In genomic region chr9:14918825-14919668, GRCm38 (mm10) we compare ENCODE assay signal across 27 mouse cellular contexts. TPM values are rescaled to one million over a fixed set of nuclear protein-coding genes. Genes with fewer than 3 reads are reported as not detected.
A peak's percentile ranks its signal among the peaks of the same experiment; 100 is the strongest.
DNase-seq lines count a peak whose midpoint lies in the region; ATAC-seq and TF ChIP-seq lines count a peak whose summit lies in the region.
"Had no signal": no experiment of that assay in that cellular context is flagged by ENCODE, and none has a peak within 500 bp of the region (broad histone marks: within the 10 kb centered on the region; RNA-seq: fewer than 3 reads in every experiment).

No protein-coding gene starts in this region.

- H3K27ac ChIP-seq in embryonic facial prominence, embryonic 11.5 days (replicated peaks; ENCODE audit: low read depth, low read length), result no peak overlapping the region
- H3K27ac ChIP-seq in embryonic facial prominence, embryonic 10.5 days (replicated peaks), result no peak overlapping the region; the same call in 1 of the 2 replicates
- no peak overlapping the region for H3K27ac ChIP-seq in hindbrain, embryonic 15.5 days (replicated peaks)
- no peak overlapping the region for H3K27ac ChIP-seq in hindbrain, embryonic 10.5 days
- 0 out of 2 replicates have a peak overlapping the region, but pooled peaks have one; percentile 10 for H3K27ac ChIP-seq in kidney, postnatal 0 days
- peak overlapping the region; percentile 72; the same call in 1 of the 2 replicates for H3K27ac ChIP-seq in stomach, embryonic 14.5 days (ENCODE audit: low read length)
- no peak overlapping the region for H3K27ac ChIP-seq in stomach, postnatal 0 days (replicated peaks)
- H3K27ac ChIP-seq: embryonic facial prominence, embryonic 12.5 days; heart, embryonic 15.5 days; limb, embryonic 10.5 days; liver, embryonic 15.5 days; neural tube, embryonic 12.5 days; stomach, embryonic 15.5 days had no signal

- WGBS in embryonic facial prominence, embryonic 11.5 days, result 71% methylated on average over 5 of the region's 5 CpGs
- 76% methylated on average over 5 of the region's 5 CpGs for WGBS in embryonic facial prominence, embryonic 10.5 days
- 50% methylated on average over 5 of the region's 5 CpGs for WGBS in hindbrain, embryonic 15.5 days
- WGBS in hindbrain, embryonic 10.5 days, result 84% methylated on average over 5 of the region's 5 CpGs
- 8% methylated on average over 5 of the region's 5 CpGs for WGBS in kidney, postnatal 0 days
- WGBS in stomach, embryonic 14.5 days, result 29% methylated on average over 5 of the region's 5 CpGs
- 42% methylated on average over 5 of the region's 5 CpGs for WGBS in stomach, postnatal 0 days

- no peak for TF ChIP-seq CTCF in kidney, postnatal 0 days (IDR thresholded peaks at IDR 0.05; ENCODE audit: low read depth)
- TF ChIP-seq CTCF in stomach, postnatal 0 days (IDR thresholded peaks at IDR 0.05; ENCODE audit: low read depth), result no peak

- no peaks in the 10 kb centered on the region for H3K4me1 ChIP-seq in embryonic facial prominence, embryonic 11.5 days (ENCODE audit: control insufficient read depth, insufficient read depth, low read length)
- peaks cover 3% of the 10 kb centered on the region; the same call in 1 of the 2 replicates for H3K4me1 ChIP-seq in embryonic facial prominence, embryonic 10.5 days
- H3K4me1 ChIP-seq in hindbrain, embryonic 15.5 days (replicated peaks), result peaks cover 9% of the 10 kb centered on the region; the same call in 1 of the 2 replicates
- peaks cover 9% of the 10 kb centered on the region; the same call in 1 of the 2 replicates for H3K4me1 ChIP-seq in hindbrain, embryonic 10.5 days (replicated peaks)
- peaks cover 3% of the 10 kb centered on the region; the same call in 1 of the 2 replicates for H3K4me1 ChIP-seq in kidney, postnatal 0 days (replicated peaks; ENCODE audit: insufficient read depth, low read length)
- H3K4me1 ChIP-seq in stomach, embryonic 14.5 days (ENCODE audit: control insufficient read depth, insufficient read depth, low read length), result no peaks in the 10 kb centered on the region
- 0 out of 2 replicates have a peak, but pooled peaks cover 2% of the 10 kb centered on the region for H3K4me1 ChIP-seq in stomach, postnatal 0 days (replicated peaks; ENCODE audit: control insufficient read depth, insufficient read depth)
- H3K4me1 ChIP-seq: heart, embryonic 15.5 days; limb, embryonic 10.5 days; liver, embryonic 15.5 days; neural tube, embryonic 12.5 days; stomach, embryonic 15.5 days had no signal

- ATAC-seq in embryonic facial prominence, embryonic 11.5 days (replicated peaks; ENCODE audit: insufficient number of reproducible peaks, low FRiP score, low TSS enrichment, low read depth), result no peak
- peak; percentile 38; the same call in 1 of the 2 replicates for ATAC-seq in hindbrain, embryonic 15.5 days (ENCODE audit: low FRiP score, low read depth)
- ATAC-seq in kidney, postnatal 0 days (replicated peaks; ENCODE audit: low FRiP score, low read depth), result no peak
- ATAC-seq in stomach, embryonic 14.5 days (ENCODE audit: insufficient number of reproducible peaks, insufficient read depth, low FRiP score, low read depth), result no peak
- no peak for ATAC-seq in stomach, postnatal 0 days (ENCODE audit: low FRiP score, low TSS enrichment)
- ATAC-seq: activated CD4-positive, CD25-positive, alpha-beta regulatory T cell, adult 4 months had no signal

- no peaks in the 10 kb centered on the region for H3K27me3 ChIP-seq in embryonic facial prominence, embryonic 11.5 days (ENCODE audit: control insufficient read depth, insufficient read depth, low read length)
- H3K27me3 ChIP-seq in embryonic facial prominence, embryonic 10.5 days (replicated peaks; ENCODE audit: low read depth, poor library complexity, severe bottlenecking), result no peaks in the 10 kb centered on the region
- H3K27me3 ChIP-seq in hindbrain, embryonic 15.5 days, result no peaks in the 10 kb centered on the region
- no peaks in the 10 kb centered on the region for H3K27me3 ChIP-seq in hindbrain, embryonic 10.5 days (ENCODE audit: insufficient read depth, poor library complexity, severe bottlenecking)
- H3K27me3 ChIP-seq in kidney, postnatal 0 days (ENCODE audit: insufficient read depth, low read length), result no peaks in the 10 kb centered on the region
- H3K27me3 ChIP-seq in stomach, embryonic 14.5 days (ENCODE audit: control insufficient read depth, insufficient read depth, low read length), result no peaks in the 10 kb centered on the region
- no peaks in the 10 kb centered on the region for H3K27me3 ChIP-seq in stomach, postnatal 0 days (ENCODE audit: control insufficient read depth, insufficient read depth, low read length)
- H3K27me3 ChIP-seq: embryonic facial prominence, embryonic 12.5 days; liver, embryonic 15.5 days; neural tube, embryonic 12.5 days; stomach, embryonic 15.5 days had no signal

- no peak overlapping the region for H3K4me3 ChIP-seq in embryonic facial prominence, embryonic 11.5 days (ENCODE audit: low read depth, low read length)
- no peak overlapping the region for H3K4me3 ChIP-seq in embryonic facial prominence, embryonic 10.5 days
- no peak overlapping the region for H3K4me3 ChIP-seq in hindbrain, embryonic 15.5 days
- no peak overlapping the region for H3K4me3 ChIP-seq in hindbrain, embryonic 10.5 days
- H3K4me3 ChIP-seq in kidney, postnatal 0 days (replicated peaks; ENCODE audit: low read depth, low read length), result no peak overlapping the region
- no peak overlapping the region for H3K4me3 ChIP-seq in stomach, embryonic 14.5 days (ENCODE audit: low read depth, low read length)
- H3K4me3 ChIP-seq in stomach, postnatal 0 days (ENCODE audit: low read depth, low read length), result no peak overlapping the region
- H3K4me3 ChIP-seq: embryonic facial prominence, embryonic 12.5 days; heart, embryonic 15.5 days; limb, embryonic 10.5 days; liver, embryonic 15.5 days; neural tube, embryonic 12.5 days; stomach, embryonic 15.5 days had no signal

- no peak for TF ChIP-seq EP300 in stomach, postnatal 0 days (optimal IDR thresholded peaks at IDR 0.05)

- DNase-seq in embryonic facial prominence, embryonic 11.5 days (ENCODE audit: low spot score), result peak; percentile 14
- no peak for DNase-seq in embryonic facial prominence, embryonic 10.5 days (ENCODE audit: low spot score)
- DNase-seq in hindbrain, embryonic 10.5 days (ENCODE audit: low spot score), result no peak
- peak; percentile 62 for DNase-seq in kidney, postnatal 0 days (ENCODE audit: low spot score)
- DNase-seq in kidney, postnatal 36 days, result no peak
- no peak for DNase-seq in stomach, postnatal 0 days (ENCODE audit: low spot score)
- DNase-seq: adrenal gland, adult 8-10 months; cerebellum, adult 11-12 months; cerebellum, postnatal 10 days; gastrocnemius, postnatal 36 days; kidney, adult 9 months; liver; lung, postnatal 10 days; right cerebral cortex, adult 18-20 months; right cerebral cortex, postnatal 4 days had no signal

- no peaks in the 10 kb centered on the region for H3K36me3 ChIP-seq in embryonic facial prominence, embryonic 11.5 days (replicated peaks; ENCODE audit: control insufficient read depth, insufficient read depth, low read depth, low read length)
- no peaks in the 10 kb centered on the region for H3K36me3 ChIP-seq in embryonic facial prominence, embryonic 10.5 days (replicated peaks)
- no peaks in the 10 kb centered on the region for H3K36me3 ChIP-seq in hindbrain, embryonic 15.5 days
- no peaks in the 10 kb centered on the region for H3K36me3 ChIP-seq in hindbrain, embryonic 10.5 days
- H3K36me3 ChIP-seq in kidney, postnatal 0 days (ENCODE audit: insufficient read depth, low read length), result no peaks in the 10 kb centered on the region
- H3K36me3 ChIP-seq in stomach, embryonic 14.5 days (ENCODE audit: control insufficient read depth, insufficient read depth, low read length), result no peaks in the 10 kb centered on the region
- no peaks in the 10 kb centered on the region for H3K36me3 ChIP-seq in stomach, postnatal 0 days (ENCODE audit: control insufficient read depth, insufficient read depth, low read length)
- H3K36me3 ChIP-seq: embryonic facial prominence, embryonic 12.5 days; heart, embryonic 15.5 days; limb, embryonic 10.5 days; liver, embryonic 15.5 days; neural tube, embryonic 12.5 days; stomach, embryonic 15.5 days had no signal

- no peaks in the 10 kb centered on the region for H3K9me3 ChIP-seq in embryonic facial prominence, embryonic 11.5 days (replicated peaks; ENCODE audit: control insufficient read depth, low read length)
- no peaks in the 10 kb centered on the region for H3K9me3 ChIP-seq in embryonic facial prominence, embryonic 10.5 days
- H3K9me3 ChIP-seq in hindbrain, embryonic 15.5 days, result no peaks in the 10 kb centered on the region
- 0 out of 2 replicates have a peak, but pooled peaks cover 3% of the 10 kb centered on the region for H3K9me3 ChIP-seq in hindbrain, embryonic 10.5 days
- no peaks in the 10 kb centered on the region for H3K9me3 ChIP-seq in kidney, postnatal 0 days (replicated peaks; ENCODE audit: low read length)
- H3K9me3 ChIP-seq in stomach, embryonic 14.5 days (ENCODE audit: control insufficient read depth, low read depth, low read length), result no peaks in the 10 kb centered on the region
- no peaks in the 10 kb centered on the region for H3K9me3 ChIP-seq in stomach, postnatal 0 days (ENCODE audit: control insufficient read depth, low read length)
- H3K9me3 ChIP-seq: embryonic facial prominence, embryonic 12.5 days; heart, embryonic 15.5 days; limb, embryonic 10.5 days; liver, embryonic 15.5 days; stomach, embryonic 15.5 days had no signal

- H3K4me2 ChIP-seq in embryonic facial prominence, embryonic 11.5 days (ENCODE audit: low read depth, low read length), result no peak overlapping the region
- 0 out of 2 replicates have a peak overlapping the region, but pooled peaks have one; percentile 10 for H3K4me2 ChIP-seq in hindbrain, embryonic 15.5 days
- H3K4me2 ChIP-seq in kidney, postnatal 0 days (ENCODE audit: low read length), result no peak overlapping the region
- no peak overlapping the region for H3K4me2 ChIP-seq in stomach, embryonic 14.5 days (replicated peaks; ENCODE audit: low read depth, low read length)
- H3K4me2 ChIP-seq in stomach, postnatal 0 days (replicated peaks; ENCODE audit: low read depth), result no peak overlapping the region
- H3K4me2 ChIP-seq: embryonic facial prominence, embryonic 12.5 days; heart, embryonic 15.5 days; liver, embryonic 15.5 days; midbrain, embryonic 11.5 days; neural tube, embryonic 12.5 days; stomach, embryonic 15.5 days had no signal

- no peak overlapping the region for H3K9ac ChIP-seq in embryonic facial prominence, embryonic 11.5 days (replicated peaks; ENCODE audit: low read length)
- H3K9ac ChIP-seq in hindbrain, embryonic 15.5 days, result no peak overlapping the region
- no peak overlapping the region for H3K9ac ChIP-seq in kidney, postnatal 0 days (ENCODE audit: low read depth, low read length)
- no peak overlapping the region for H3K9ac ChIP-seq in stomach, embryonic 14.5 days (replicated peaks; ENCODE audit: low read depth, low read length)
- no peak overlapping the region for H3K9ac ChIP-seq in stomach, postnatal 0 days (ENCODE audit: low read length)
- H3K9ac ChIP-seq: embryonic facial prominence, embryonic 12.5 days; heart, embryonic 15.5 days; liver, embryonic 15.5 days; neural tube, embryonic 12.5 days; stomach, embryonic 15.5 days had no signal

RNA-seq across cellular contexts. Expression of gene Izumo1r, which starts 15.3 kb away (rescaled TPM):
- polyA plus RNA-seq in embryonic facial prominence, embryonic 11.5 days (2014; fragmentation: Nextera tagmentation; extraction: Ambion mirVana), result 0.27 TPM in 1 of 2 replicates, not detected in the other
- 0.15 TPM in 1 of 2 replicates, not detected in the other for polyA plus RNA-seq in embryonic facial prominence, embryonic 10.5 days (2016; fragmentation: Nextera tagmentation; extraction: Ambion mirVana)
- polyA plus RNA-seq in hindbrain, embryonic 15.5 days (2015; fragmentation: Nextera tagmentation; extraction: Ambion mirVana), result not detected in 2 replicates
- polyA plus RNA-seq in hindbrain, embryonic 10.5 days (2016; fragmentation: Nextera tagmentation; extraction: Ambion mirVana), result 0.24 TPM in 1 of 2 replicates, not detected in the other
- 0.19 and 0.20 TPM in 2 replicates for polyA plus RNA-seq in kidney, postnatal 0 days (2015; fragmentation: Nextera tagmentation; extraction: Ambion mirVana)
- polyA plus RNA-seq in stomach, embryonic 14.5 days (2014; fragmentation: Nextera tagmentation; extraction: Ambion mirVana), result not detected in 2 replicates
- 0.10 TPM in 1 of 2 replicates, not detected in the other for polyA plus RNA-seq in stomach, postnatal 0 days (2015; fragmentation: Nextera tagmentation; extraction: Ambion mirVana)
- polyA plus RNA-seq: cortical plate, adult 2 months; forebrain, embryonic 11.5 days; limb, embryonic 10.5 days; liver, embryonic 15.5 days; midbrain, embryonic 11.5 days; neural tube, embryonic 12.5 days; stomach, embryonic 15.5 days had no signal

RNA-seq across cellular contexts. Expression of gene Gpr83, which starts 59.0 kb away (rescaled TPM):
- polyA plus RNA-seq in embryonic facial prominence, embryonic 11.5 days (2014; fragmentation: Nextera tagmentation; extraction: Ambion mirVana), result 0.21 and 0.29 TPM in 2 replicates
- 0.23 and 0.32 TPM in 2 replicates for polyA plus RNA-seq in embryonic facial prominence, embryonic 10.5 days (2016; fragmentation: Nextera tagmentation; extraction: Ambion mirVana)
- polyA plus RNA-seq in hindbrain, embryonic 15.5 days (2015; fragmentation: Nextera tagmentation; extraction: Ambion mirVana), result 1.6 TPM in 2 replicates
- 0.65 and 0.71 TPM in 2 replicates for polyA plus RNA-seq in hindbrain, embryonic 10.5 days (2016; fragmentation: Nextera tagmentation; extraction: Ambion mirVana)
- polyA plus RNA-seq in kidney, postnatal 0 days (2015; fragmentation: Nextera tagmentation; extraction: Ambion mirVana), result 0.54 and 0.59 TPM in 2 replicates
- 0.52 and 0.59 TPM in 2 replicates for polyA plus RNA-seq in stomach, embryonic 14.5 days (2014; fragmentation: Nextera tagmentation; extraction: Ambion mirVana)
- 0.28 and 0.39 TPM in 2 replicates for polyA plus RNA-seq in stomach, postnatal 0 days (2015; fragmentation: Nextera tagmentation; extraction: Ambion mirVana)

Comparison
In these comparisons a context has a peak if more than half of its experiments do, and no peak if none do; other contexts are left out.
1. DNase-seq: peak in embryonic facial prominence, embryonic 11.5 days (single experiment) and kidney, postnatal 0 days (single experiment); none in embryonic facial prominence, embryonic 10.5 days (single experiment), hindbrain, embryonic 10.5 days (single experiment), kidney, postnatal 36 days (0 of 2) and stomach, postnatal 0 days (single experiment).
2. H3K27ac ChIP-seq: peak in kidney, postnatal 0 days (single experiment) and stomach, embryonic 14.5 days (single experiment); none in embryonic facial prominence, embryonic 11.5 days (single experiment), embryonic facial prominence, embryonic 10.5 days (single experiment), hindbrain, embryonic 15.5 days (single experiment), hindbrain, embryonic 10.5 days (single experiment) and stomach, postnatal 0 days (single experiment).